ENCODE assay signal across 17 mouse cellular contexts in the genomic region with DNA sequence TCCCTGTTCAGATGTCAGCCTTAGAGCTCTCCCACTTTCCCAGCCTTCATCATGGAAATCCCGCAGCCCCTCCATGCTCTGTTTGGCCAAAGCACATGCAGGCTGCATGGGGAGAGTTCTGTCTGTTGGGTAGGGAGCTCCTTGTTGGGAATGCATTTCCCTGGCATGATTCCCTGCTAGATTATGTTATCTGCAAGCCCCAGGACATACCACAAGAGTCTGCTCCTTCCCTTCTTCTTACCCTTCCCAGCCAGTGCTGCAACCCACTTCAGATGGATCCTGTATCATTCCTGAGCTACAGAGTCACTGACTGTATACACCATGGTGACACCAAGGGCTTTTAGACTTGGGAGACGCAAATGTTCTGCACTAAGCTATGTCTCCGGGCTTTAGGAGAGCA.
"Had no signal": no experiment of that assay in that cellular context is flagged by ENCODE, and none has a peak within 500 bp of the region (broad histone marks: within the 10 kb centered on the region; RNA-seq: fewer than 3 reads in every experiment).

No protein-coding gene starts in this region.

- DNase-seq: lung, adult 18-20 months; lung, embryonic 14.5 days; lung, postnatal 10 days; lung, postnatal 4 days; right cerebral cortex, adult 18-20 months; right cerebral cortex, postnatal 25 days; right cerebral cortex, postnatal 4 days; spleen, adult 18-20 months; thymus, adult 18-20 months; thymus, postnatal 14 days; thymus, postnatal 36 days had no signal

- ATAC-seq: midbrain, embryonic 15.5 days had no signal

- H3K9me3 ChIP-seq: midbrain, embryonic 10.5 days; midbrain, embryonic 12.5 days; midbrain, embryonic 15.5 days; neural tube, embryonic 13.5 days; neural tube, embryonic 15.5 days had no signal

- H3K36me3 ChIP-seq: midbrain, embryonic 10.5 days; midbrain, embryonic 12.5 days; midbrain, embryonic 15.5 days had no signal

- H3K4me3 ChIP-seq: midbrain, embryonic 10.5 days; midbrain, embryonic 12.5 days; midbrain, embryonic 15.5 days; myocyte; neural tube, embryonic 13.5 days; neural tube, embryonic 15.5 days had no signal

- H3K4me2 ChIP-seq: lung, embryonic 14.5 days; midbrain, embryonic 12.5 days; midbrain, embryonic 15.5 days; neural tube, embryonic 13.5 days; neural tube, embryonic 15.5 days had no signal

- H3K9ac ChIP-seq: lung, embryonic 14.5 days; midbrain, embryonic 12.5 days; midbrain, embryonic 15.5 days; neural tube, embryonic 13.5 days; neural tube, embryonic 15.5 days had no signal

- H3K27ac ChIP-seq: midbrain, embryonic 10.5 days; midbrain, embryonic 12.5 days; midbrain, embryonic 15.5 days; neural tube, embryonic 13.5 days; neural tube, embryonic 15.5 days had no signal

- H3K27me3 ChIP-seq: midbrain, embryonic 12.5 days; midbrain, embryonic 15.5 days; neural tube, embryonic 13.5 days; neural tube, embryonic 15.5 days had no signal
